21 mouse cellular contexts compared by ENCODE assay signal in the genomic region with DNA sequence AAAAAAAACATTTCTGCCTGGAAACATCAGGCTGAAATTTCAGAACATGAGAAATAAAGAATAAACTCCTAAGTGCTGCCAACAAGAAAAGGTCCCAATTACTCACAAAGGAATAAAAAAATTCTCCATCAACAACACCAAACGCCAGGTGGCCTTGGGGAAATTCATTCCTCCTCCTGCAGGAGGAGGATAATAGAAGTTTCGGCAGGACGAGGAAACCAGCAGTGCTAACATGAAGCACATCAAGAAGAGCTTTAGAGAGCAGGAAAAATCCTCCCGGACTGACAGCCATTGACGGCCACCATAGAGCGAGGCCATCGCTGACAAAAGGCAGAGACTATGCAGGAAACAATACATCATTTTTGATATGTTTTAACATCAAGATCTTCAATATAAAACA.
DNase-seq lines count a peak whose midpoint lies in the region; ATAC-seq lines count a peak whose summit lies in the region.
"Had no signal": no experiment of that assay in that cellular context is flagged by ENCODE, and none has a peak within 500 bp of the region (broad histone marks: within the 10 kb centered on the region; RNA-seq: fewer than 3 reads in every experiment).

No protein-coding gene starts in this region.

- H3K4me3 ChIP-seq in kidney, embryonic 16.5 days (ENCODE audit: low read length), result no peak overlapping the region
- no peak overlapping the region for H3K4me3 ChIP-seq in kidney, embryonic 14.5 days (ENCODE audit: low read length)
- H3K4me3 ChIP-seq: embryonic facial prominence, embryonic 12.5 days; embryonic facial prominence, embryonic 15.5 days; hindbrain, embryonic 12.5 days; hindbrain, embryonic 15.5 days had no signal

- no peaks in the 10 kb centered on the region; the same call in 1 of the 2 replicates for H3K36me3 ChIP-seq in kidney, embryonic 16.5 days (ENCODE audit: insufficient read depth, low read length)
- H3K36me3 ChIP-seq in kidney, embryonic 14.5 days (ENCODE audit: control insufficient read depth, insufficient read depth, low read length), result 0 out of 2 replicates have a peak, but pooled peaks cover 6% of the 10 kb centered on the region
- H3K36me3 ChIP-seq: embryonic facial prominence, embryonic 12.5 days; embryonic facial prominence, embryonic 15.5 days; hindbrain, embryonic 12.5 days; hindbrain, embryonic 15.5 days had no signal

- peaks cover 5% of the 10 kb centered on the region; the same call in 1 of the 2 replicates for H3K4me1 ChIP-seq in kidney, embryonic 16.5 days (ENCODE audit: insufficient read depth, low read length)
- no peaks in the 10 kb centered on the region for H3K4me1 ChIP-seq in kidney, embryonic 14.5 days (ENCODE audit: control insufficient read depth, insufficient read depth, low read length)
- H3K4me1 ChIP-seq: hindbrain, embryonic 12.5 days; hindbrain, embryonic 15.5 days had no signal

- peak; percentile 53 for DNase-seq in heart, adult 11 months
- no peak for DNase-seq in heart, adult 9 months (ENCODE audit: low spot score in 2 of 2)
- DNase-seq in R1 (ENCODE audit: low read depth, low spot score) (peak; percentile 64), ZHBTc4 (ENCODE audit: low read depth, low spot score) (peak; percentile 23)
- no peak for DNase-seq in thymus, postnatal 10 days (ENCODE audit: low spot score in 2 of 2)
- no peak for DNase-seq in cerebellum, adult 11 months
- DNase-seq: adrenal gland, postnatal 25 days; cerebellum, adult 2 months; cerebellum, adult 9-11 months; cerebellum, postnatal 25 days; forebrain, postnatal 0 days; gastrocnemius, postnatal 36 days had no signal

- H3K4me2 ChIP-seq in kidney, embryonic 16.5 days (replicated peaks; ENCODE audit: low read depth, low read length), result no peak overlapping the region
- no peak overlapping the region for H3K4me2 ChIP-seq in kidney, embryonic 14.5 days (replicated peaks; ENCODE audit: low read depth, low read length)
- H3K4me2 ChIP-seq: embryonic facial prominence, embryonic 12.5 days; embryonic facial prominence, embryonic 15.5 days; heart, embryonic 11.5 days; hindbrain, embryonic 12.5 days; hindbrain, embryonic 15.5 days had no signal

- H3K9ac ChIP-seq in kidney, embryonic 16.5 days (replicated peaks; ENCODE audit: low read length), result no peak overlapping the region
- no peak overlapping the region for H3K9ac ChIP-seq in kidney, embryonic 14.5 days (ENCODE audit: low read depth, low read length)
- H3K9ac ChIP-seq: embryonic facial prominence, embryonic 12.5 days; embryonic facial prominence, embryonic 15.5 days; forebrain, postnatal 0 days; hindbrain, embryonic 12.5 days; hindbrain, embryonic 15.5 days had no signal

- H3K9me3 ChIP-seq in kidney, embryonic 16.5 days (ENCODE audit: low read length), result no peaks in the 10 kb centered on the region
- no peaks in the 10 kb centered on the region for H3K9me3 ChIP-seq in kidney, embryonic 14.5 days (ENCODE audit: control insufficient read depth, low read length)
- H3K9me3 ChIP-seq: embryonic facial prominence, embryonic 12.5 days; embryonic facial prominence, embryonic 15.5 days; hindbrain, embryonic 12.5 days; hindbrain, embryonic 15.5 days had no signal

- 68% methylated on average over 7 of the region's 7 CpGs for WGBS in kidney, embryonic 16.5 days
- 74% methylated on average over 7 of the region's 7 CpGs for WGBS in kidney, embryonic 14.5 days

- H3K27me3 ChIP-seq in kidney, embryonic 16.5 days (ENCODE audit: insufficient read depth, low read length), result no peaks in the 10 kb centered on the region
- no peaks in the 10 kb centered on the region for H3K27me3 ChIP-seq in kidney, embryonic 14.5 days (ENCODE audit: control insufficient read depth, insufficient read depth, low read length)
- H3K27me3 ChIP-seq: embryonic facial prominence, embryonic 12.5 days; embryonic facial prominence, embryonic 15.5 days; hindbrain, embryonic 12.5 days; hindbrain, embryonic 15.5 days had no signal

- peak overlapping the region; percentile 13; the same call in 1 of the 2 replicates for H3K27ac ChIP-seq in kidney, embryonic 16.5 days (ENCODE audit: low read length)
- no peak overlapping the region for H3K27ac ChIP-seq in kidney, embryonic 14.5 days (ENCODE audit: low read depth, low read length)
- H3K27ac ChIP-seq: embryonic facial prominence, embryonic 12.5 days; embryonic facial prominence, embryonic 15.5 days; hindbrain, embryonic 12.5 days; hindbrain, embryonic 15.5 days had no signal

- no peak for ATAC-seq in kidney, embryonic 16.5 days (ENCODE audit: low FRiP score, low TSS enrichment)
- ATAC-seq in kidney, embryonic 14.5 days (ENCODE audit: low FRiP score, low TSS enrichment), result no peak
- ATAC-seq: CD4-positive, CD25-positive, alpha-beta regulatory T cell, adult 4 months; forebrain, embryonic 14.5 days; forebrain, postnatal 0 days had no signal

Comparison
In these comparisons a context has a peak if more than half of its experiments do, and no peak if none do; other contexts are left out.
1. DNase-seq: peak in heart, adult 11 months (single experiment), R1 (single experiment) and ZHBTc4 (single experiment); none in heart, adult 9 months (0 of 2), thymus, postnatal 10 days (0 of 2) and cerebellum, adult 11 months (single experiment).